Mouse (Mus musculus) hindlimb bud, embryonic 11.5 days (tissue): Measurements from ENCODE around the gene Actrt1.

Source experiments
- DNase-seq: peaks from one replicate; pipeline ENCODE4 v3.0.0-alpha.2; 2012; ENCODE audit warnings: low read depth, low spot score; ENCODE audit errors: extremely low spot score

The Actrt1 gene

DNA sequence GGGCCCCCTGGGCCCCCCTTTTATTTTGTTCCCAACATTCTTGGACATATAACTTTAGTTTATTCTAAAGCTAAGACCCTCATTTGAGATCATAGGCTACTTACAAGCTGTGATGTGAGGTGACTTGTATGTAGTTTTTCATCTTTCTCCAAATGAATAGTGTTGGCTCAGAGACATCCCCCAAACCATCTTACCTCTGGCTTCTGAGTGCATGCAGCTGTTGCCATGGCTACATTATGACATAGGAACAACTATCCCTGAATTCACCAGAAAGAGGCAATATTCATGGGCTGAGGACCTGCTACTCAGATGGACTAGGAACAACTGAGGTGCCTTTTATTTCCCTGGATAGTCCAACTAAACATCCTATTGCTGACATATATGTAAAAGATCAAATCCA is at the start of gene Actrt1:
Gene Actrt1 (plus strand): TSS at position 301 of the 400 bp plus-strand sequence.
- DNase-seq = no peak

DNA sequence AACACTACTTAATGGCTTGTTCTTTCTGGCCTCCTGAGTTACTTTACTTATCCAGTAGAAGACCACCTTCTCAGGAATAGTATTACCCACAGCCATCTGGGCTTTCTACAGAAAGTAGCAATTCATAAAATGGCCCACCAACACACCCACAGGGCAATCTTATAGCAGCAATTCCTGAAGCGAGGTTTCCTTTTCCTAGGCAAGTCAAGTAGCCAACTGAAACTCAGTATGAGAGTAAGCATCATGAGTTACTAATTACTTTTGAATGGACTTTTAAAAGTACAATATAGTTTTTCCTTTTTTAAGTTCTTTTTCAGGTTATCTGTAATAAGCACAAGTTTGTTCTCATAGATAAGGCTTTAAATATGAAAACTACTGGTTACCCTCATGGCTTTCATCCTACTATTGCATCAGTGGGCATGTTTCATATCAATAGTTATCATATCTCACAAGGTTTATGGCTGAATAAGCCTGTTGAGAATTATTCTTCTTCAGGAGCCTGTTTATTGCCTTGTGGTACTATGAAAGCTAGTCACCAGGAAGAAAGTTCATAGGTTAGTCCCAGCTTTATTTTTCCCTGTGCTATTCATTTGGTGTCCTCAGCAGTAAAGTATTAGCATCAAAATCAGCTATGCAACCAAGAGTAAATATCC is 2.8 kb downstream of the Actrt1 start:
- no peak for DNase-seq
